Mouse (Mus musculus) midbrain, embryonic 10.5 days (tissue): Measurements from ENCODE around the gene Cfap45. TPM values are rescaled to one million over a fixed set of nuclear protein-coding genes. Genes with fewer than 3 reads are reported as not detected.
A peak's percentile ranks its signal among the peaks of the same experiment; 100 is the strongest.

Source experiments
- DNase-seq: peaks from one replicate; pipeline ENCODE4 v3.0.0-alpha.2; 2017; ENCODE audit warnings: low spot score
- H3K27ac ChIP-seq: fragments of 300-500 bp; sonication (generic); replicated peaks from 2 replicates; pipeline ENCODE4 v1.5.1; 2016; ENCODE audit warnings: mild to moderate bottlenecking
- H3K27me3 ChIP-seq: fragments of 300-500 bp; sonication (generic); 2 replicates; pipeline ENCODE4 v1.6.1; 2016; ENCODE audit warnings: low read depth, mild to moderate bottlenecking; ENCODE audit not compliant: poor library complexity, severe bottlenecking
- H3K36me3 ChIP-seq: fragments of 300-500 bp; sonication (generic); 2 replicates; pipeline ENCODE4 v1.6.1; 2016; ENCODE audit warnings: mild to moderate bottlenecking, moderate library complexity
- H3K4me1 ChIP-seq: fragments of 300-500 bp; sonication (generic); 2 replicates; pipeline ENCODE4 v1.6.1; 2016
- H3K4me3 ChIP-seq: fragments of 300-500 bp; sonication (generic); 2 replicates; pipeline ENCODE4 v1.5.1; 2016; ENCODE audit warnings: mild to moderate bottlenecking, moderate library complexity
- H3K9me3 ChIP-seq: fragments of 300-500 bp; sonication (generic); replicated peaks from 2 replicates; pipeline ENCODE4 v1.6.1; 2016; ENCODE audit warnings: mild to moderate bottlenecking
- WGBS: fragments of 180-500 bp; shearing (Covaris S2); methylation state at CpG from one replicate; pipeline ENCODE4 v1.1.7; 2016; 5-methylcytosine and 5-hydroxymethylcytosine counted together
- polyA plus RNA-seq: library from polyadenylated mRNA; unstranded; fragments of >200 nt; fragmentation: Nextera tagmentation; extraction: Ambion mirVana; gene quantifications from 2 replicates; pipeline ENCODE4 v1.2.1, GENCODE M21; 2016

The Cfap45 gene
- polyA plus RNA-seq, 1 experiment from 2014 or later: 1.7 TPM

DNA sequence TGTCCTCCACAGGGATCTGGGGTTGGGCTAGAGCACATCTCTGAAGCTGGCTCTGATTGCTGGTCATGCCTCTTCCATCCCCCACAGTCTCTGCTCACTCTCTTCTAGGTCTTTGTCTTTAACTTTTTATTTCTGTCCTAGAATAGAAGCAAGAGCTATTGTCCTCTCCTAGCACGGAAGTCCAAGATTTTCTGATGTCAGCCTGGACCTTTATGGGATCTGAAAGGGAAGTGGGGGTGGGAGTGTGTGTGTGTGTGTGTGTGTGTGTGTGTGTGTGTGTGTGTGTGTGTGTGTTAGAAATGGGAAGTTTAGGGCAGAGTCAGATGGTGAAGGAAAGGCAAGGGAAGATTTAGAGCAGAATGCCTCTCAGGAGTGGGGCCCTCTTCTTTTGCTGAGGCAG lies 32.0 kb downstream of the Cfap45 start:
- H3K4me3 ChIP-seq: no peak overlapping the region
- H3K9me3 ChIP-seq: no peaks in the 10 kb centered on the region
- no peaks in the 10 kb centered on the region for H3K36me3 ChIP-seq
- peaks cover 52% of the 10 kb centered on the region for H3K4me1 ChIP-seq
- no peak for DNase-seq
- H3K27ac ChIP-seq: no peak overlapping the region
- peaks cover 54% of the 10 kb centered on the region for H3K27me3 ChIP-seq
- WGBS: 63% methylated on average over 1 of the region's 1 CpGs

DNA sequence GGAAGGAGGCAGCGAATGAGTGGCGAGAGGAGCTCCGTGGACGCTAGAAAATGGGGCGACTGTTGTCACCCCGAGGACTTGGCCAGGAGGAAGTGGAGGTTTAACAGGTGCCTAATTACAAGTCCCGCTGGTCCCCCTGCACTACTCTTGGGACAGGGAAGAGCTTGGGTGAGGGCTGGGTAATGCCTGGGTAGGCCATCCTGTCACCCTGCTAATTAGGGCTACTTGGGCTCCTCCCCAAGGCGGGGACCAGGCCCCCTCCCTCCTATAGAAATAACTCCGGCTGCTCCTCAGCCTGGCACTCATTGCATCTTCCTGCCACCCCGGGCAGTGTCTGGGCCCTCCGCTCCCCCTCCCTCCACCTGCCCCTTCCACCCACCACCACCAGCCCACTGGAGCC lies 35.0 kb downstream of the Cfap45 start, which contains the start of gene Vsig8:
TSS of gene Vsig8 (plus strand) at position 301 of the 400 bp plus-strand sequence.
- Histone ChIP-seq H3K27ac (no peak within 1 kb of the TSS), H3K36me3 (no peaks in the 10 kb centered on the region), H3K4me1 (peaks cover 28% of the 10 kb centered on the region), H3K4me3 (no peak within 1 kb of the TSS), H3K27me3 (peaks cover 62% of the 10 kb centered on the region), H3K9me3 (no peaks in the 10 kb centered on the region)
- WGBS: 81% methylated on average over 11 of the region's 11 CpGs
- no peak for DNase-seq

DNA sequence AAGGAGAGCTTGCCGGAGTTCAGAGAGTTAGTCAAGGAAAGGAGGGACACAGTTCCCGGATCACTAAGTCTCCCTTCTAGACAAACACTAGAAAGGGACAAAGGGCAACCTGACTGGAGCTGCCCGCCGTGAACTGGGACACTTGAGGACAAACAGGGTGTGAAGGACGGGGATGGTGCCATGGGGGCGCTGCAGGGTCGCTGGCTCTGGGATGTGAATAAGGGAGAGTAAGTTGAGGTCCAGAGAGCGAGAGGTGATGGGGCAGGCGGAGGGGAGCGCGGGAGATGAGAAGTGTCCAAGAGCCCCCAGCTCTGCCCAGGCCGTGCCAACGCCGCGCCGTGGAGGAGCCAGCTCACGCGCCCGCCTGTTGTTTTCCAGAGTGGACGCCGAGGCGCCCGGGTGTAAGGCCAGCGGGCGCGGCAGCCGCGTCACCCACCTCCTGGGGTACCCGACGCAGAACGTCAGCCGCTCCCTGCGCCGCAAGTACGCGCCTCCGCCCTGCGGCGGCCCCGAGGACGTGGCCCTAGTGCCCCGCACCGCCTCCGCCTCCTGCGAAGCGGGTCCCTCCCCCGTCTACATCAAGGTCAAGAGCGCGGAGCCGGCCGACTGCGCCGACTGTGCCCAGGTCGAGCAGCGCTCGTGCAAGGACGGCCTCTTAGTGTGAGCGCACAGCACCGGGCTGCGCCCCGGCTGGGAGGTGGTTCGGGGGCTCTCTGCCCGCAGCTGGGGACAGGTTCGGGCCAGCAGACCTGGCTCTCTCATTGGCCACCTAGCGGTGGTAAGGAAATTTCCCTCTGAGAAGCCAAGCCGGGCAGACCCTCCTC lies 42.3 kb downstream of the Cfap45 start:
- Histone ChIP-seq H3K4me1 (peaks cover 22% of the 10 kb centered on the region), H3K27me3 (peaks cover 72% of the 10 kb centered on the region), H3K9me3 (no peaks in the 10 kb centered on the region), H3K4me3 (peak overlapping the region; percentile 72), H3K27ac (peak overlapping the region; percentile 81), H3K36me3 (no peaks in the 10 kb centered on the region)
- DNase-seq: peak; percentile 84
- under 1% methylated on average over 66 of the region's 66 CpGs for WGBS

DNA sequence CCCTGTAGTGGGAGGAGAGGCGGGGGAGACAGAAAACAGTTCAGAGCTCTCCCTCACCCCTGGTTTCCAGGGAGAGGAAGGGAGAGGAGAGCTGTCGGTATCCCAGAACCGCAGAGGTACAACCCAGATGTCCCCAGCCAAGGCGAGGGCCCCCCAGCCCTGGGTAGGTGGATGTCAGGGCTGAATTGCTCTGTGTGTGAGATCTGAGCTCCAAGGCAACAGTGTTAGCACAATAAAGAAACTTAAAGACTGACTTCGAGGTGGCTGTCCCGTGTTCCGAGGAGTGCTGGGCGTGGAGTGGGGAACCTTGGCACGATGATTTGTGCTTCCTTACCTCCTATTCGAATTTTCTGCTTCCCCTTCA lies 42.8 kb downstream of the Cfap45 start:
- Histone ChIP-seq H3K27me3 (peaks cover 67% of the 10 kb centered on the region), H3K27ac (peak overlapping the region; percentile 81), H3K4me3 (peak overlapping the region; percentile 72), H3K36me3 (no peaks in the 10 kb centered on the region), H3K4me1 (peaks cover 22% of the 10 kb centered on the region), H3K9me3 (no peaks in the 10 kb centered on the region)
- 4% methylated on average over 9 of the region's 10 CpGs for WGBS
- no peak for DNase-seq

DNA sequence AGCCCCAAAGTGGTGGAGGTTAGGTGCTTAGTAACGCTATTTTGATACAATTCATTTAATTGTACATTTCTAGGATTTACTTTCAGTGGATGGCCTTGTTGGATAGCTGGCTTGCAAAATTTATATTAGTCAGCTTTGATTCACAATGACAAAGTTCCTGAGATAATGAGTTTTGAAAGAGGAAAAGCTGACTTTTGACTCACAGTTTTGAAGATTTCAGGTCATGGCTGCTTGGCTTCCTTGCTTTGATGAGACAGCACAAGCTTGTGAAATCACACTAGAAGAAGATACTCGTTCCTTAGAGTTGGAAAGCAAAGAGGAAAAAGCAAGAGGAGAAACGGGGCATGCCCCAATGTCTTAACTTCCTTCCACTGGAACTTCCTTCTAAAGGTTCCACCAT lies 45.5 kb downstream of the Cfap45 start:
- no peaks in the 10 kb centered on the region for H3K36me3 ChIP-seq
- no peak overlapping the region for H3K27ac ChIP-seq
- H3K27me3 ChIP-seq: peaks cover 42% of the 10 kb centered on the region
- 67% methylated on average over 3 of the region's 3 CpGs for WGBS
- no peak overlapping the region for H3K4me3 ChIP-seq
- no peaks in the 10 kb centered on the region for H3K9me3 ChIP-seq
- DNase-seq: no peak
- peaks cover 22% of the 10 kb centered on the region for H3K4me1 ChIP-seq

DNA sequence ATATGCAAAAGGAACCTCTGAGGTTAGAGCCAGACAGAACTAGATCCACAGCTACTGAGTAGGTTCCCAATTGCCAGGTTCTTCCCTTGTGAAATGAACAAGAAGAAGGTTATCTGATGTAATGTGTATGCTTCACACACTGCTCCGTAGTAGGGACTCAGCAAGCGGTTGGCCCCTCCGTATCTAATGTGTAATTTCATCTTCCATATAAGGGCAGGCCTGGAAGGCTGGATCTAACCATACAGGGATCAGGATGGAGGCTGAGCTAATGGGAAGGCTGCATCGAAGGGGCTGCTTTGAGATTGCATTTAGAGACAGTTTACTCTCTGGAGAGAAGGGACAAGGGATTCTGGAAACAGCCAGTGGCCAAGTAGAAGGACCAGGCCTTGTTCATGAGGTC lies 47.2 kb downstream of the Cfap45 start:
- 77% methylated on average over 4 of the region's 4 CpGs for WGBS
- Histone ChIP-seq H3K27me3 (peaks cover 26% of the 10 kb centered on the region), H3K4me1 (peaks cover 10% of the 10 kb centered on the region), H3K9me3 (no peaks in the 10 kb centered on the region), H3K36me3 (no peaks in the 10 kb centered on the region), H3K27ac (no peak overlapping the region), H3K4me3 (no peak overlapping the region)
- no peak for DNase-seq

DNA sequence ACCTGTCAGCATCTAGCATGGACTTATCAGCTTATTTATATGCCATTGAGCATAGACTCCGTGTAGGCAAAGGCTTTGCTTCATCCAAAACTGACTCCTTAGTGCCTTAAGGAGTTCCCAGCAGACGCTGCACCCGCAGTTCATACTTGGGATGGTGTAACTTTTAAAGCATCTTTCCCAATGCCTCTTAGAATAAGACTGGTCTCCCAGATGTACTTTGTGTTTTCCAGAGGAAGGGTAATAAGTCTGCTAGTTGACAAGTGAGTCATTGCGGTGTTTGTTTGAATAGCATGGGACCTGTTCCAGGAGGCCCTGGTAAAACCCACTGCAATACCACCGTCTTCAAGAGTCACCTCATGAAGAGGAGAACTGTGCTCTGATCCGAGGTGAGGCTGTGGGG lies 59.5 kb downstream of the Cfap45 start:
- Histone ChIP-seq H3K4me3 (no peak overlapping the region), H3K36me3 (no peaks in the 10 kb centered on the region), H3K9me3 (no peaks in the 10 kb centered on the region), H3K27me3 (peaks cover 25% of the 10 kb centered on the region), H3K4me1 (0 out of 2 replicates have a peak, but pooled peaks cover 3% of the 10 kb centered on the region), H3K27ac (no peak overlapping the region)
- 77% methylated on average over 6 of the region's 6 CpGs for WGBS
- DNase-seq: no peak

DNA sequence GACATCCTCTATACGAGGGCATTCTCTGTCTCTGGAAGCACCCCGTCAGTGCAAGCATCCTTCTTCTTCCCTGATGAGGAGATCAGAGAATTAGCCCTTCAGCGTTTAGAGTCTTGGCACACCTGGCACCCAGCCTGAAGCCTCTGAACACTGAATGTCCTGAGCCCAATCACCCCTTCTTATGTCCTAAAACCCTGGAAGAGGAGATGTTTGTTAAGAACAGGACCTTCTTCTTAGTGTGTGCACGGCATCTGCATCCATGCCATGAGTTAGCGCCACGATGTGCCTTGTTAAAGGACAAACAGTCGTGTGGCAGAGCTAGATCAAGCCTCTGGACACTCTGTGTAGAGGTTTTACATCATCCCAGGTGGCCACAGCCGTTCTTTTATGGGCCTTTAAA lies 61.8 kb downstream of the Cfap45 start:
- H3K4me3 ChIP-seq: no peak overlapping the region
- H3K9me3 ChIP-seq: no peaks in the 10 kb centered on the region
- H3K27me3 ChIP-seq: peaks cover 37% of the 10 kb centered on the region
- H3K4me1 ChIP-seq: peaks cover 20% of the 10 kb centered on the region
- 88% methylated on average over 8 of the region's 8 CpGs for WGBS
- H3K36me3 ChIP-seq: no peaks in the 10 kb centered on the region
- no peak for DNase-seq
- H3K27ac ChIP-seq: no peak overlapping the region

DNA sequence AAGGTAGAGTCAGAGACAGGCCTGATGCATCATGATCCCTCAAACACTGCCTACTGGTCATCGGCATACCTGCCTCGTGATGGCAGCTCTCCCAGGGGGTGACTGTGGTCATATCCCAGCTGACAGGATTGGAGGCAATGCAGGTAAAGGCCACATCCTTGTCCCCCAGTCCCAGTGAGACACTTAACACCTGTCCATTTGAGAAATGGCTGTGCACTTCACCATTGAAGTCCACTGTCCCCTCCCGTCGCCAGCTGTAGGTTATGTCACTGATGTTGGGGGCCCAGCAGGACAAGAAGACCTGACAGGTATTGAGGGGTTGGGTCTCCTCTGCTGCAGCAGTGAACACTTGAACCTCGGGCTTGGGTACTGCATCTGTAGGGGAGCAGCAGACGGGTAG lies 63.7 kb downstream of the Cfap45 start:
- H3K4me1 ChIP-seq: peaks cover 20% of the 10 kb centered on the region
- H3K4me3 ChIP-seq: no peak overlapping the region
- no peaks in the 10 kb centered on the region for H3K9me3 ChIP-seq
- no peaks in the 10 kb centered on the region for H3K36me3 ChIP-seq
- no peak for DNase-seq
- 81% methylated on average over 6 of the region's 6 CpGs for WGBS
- H3K27ac ChIP-seq: no peak overlapping the region
- H3K27me3 ChIP-seq: peaks cover 43% of the 10 kb centered on the region

DNA sequence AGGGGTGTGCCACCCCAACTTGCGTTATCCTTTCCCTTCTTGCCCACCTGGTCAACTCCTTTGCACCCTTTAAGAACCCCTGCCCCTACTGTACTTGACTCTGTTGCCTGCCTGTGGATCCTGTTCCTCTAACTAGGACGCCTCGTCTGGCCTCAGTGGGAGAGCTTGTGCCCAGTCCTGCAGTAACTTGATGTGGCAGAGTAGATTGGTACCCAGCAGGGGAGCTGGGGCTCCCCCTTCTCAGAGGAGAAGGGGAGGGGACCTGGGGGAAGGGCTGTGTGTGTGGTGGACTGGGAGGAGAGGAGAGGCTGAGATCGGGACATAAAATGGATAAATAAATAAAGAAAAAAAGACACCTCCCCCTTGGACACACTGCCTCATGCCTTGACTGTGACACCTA lies 64.4 kb downstream of the Cfap45 start:
- 54% methylated on average over 4 of the region's 4 CpGs for WGBS
- H3K4me1 ChIP-seq: peaks cover 20% of the 10 kb centered on the region
- no peak for DNase-seq
- H3K36me3 ChIP-seq: no peaks in the 10 kb centered on the region
- peaks cover 43% of the 10 kb centered on the region for H3K27me3 ChIP-seq
- no peak overlapping the region for H3K4me3 ChIP-seq
- H3K9me3 ChIP-seq: no peaks in the 10 kb centered on the region
- H3K27ac ChIP-seq: no peak overlapping the region

DNA sequence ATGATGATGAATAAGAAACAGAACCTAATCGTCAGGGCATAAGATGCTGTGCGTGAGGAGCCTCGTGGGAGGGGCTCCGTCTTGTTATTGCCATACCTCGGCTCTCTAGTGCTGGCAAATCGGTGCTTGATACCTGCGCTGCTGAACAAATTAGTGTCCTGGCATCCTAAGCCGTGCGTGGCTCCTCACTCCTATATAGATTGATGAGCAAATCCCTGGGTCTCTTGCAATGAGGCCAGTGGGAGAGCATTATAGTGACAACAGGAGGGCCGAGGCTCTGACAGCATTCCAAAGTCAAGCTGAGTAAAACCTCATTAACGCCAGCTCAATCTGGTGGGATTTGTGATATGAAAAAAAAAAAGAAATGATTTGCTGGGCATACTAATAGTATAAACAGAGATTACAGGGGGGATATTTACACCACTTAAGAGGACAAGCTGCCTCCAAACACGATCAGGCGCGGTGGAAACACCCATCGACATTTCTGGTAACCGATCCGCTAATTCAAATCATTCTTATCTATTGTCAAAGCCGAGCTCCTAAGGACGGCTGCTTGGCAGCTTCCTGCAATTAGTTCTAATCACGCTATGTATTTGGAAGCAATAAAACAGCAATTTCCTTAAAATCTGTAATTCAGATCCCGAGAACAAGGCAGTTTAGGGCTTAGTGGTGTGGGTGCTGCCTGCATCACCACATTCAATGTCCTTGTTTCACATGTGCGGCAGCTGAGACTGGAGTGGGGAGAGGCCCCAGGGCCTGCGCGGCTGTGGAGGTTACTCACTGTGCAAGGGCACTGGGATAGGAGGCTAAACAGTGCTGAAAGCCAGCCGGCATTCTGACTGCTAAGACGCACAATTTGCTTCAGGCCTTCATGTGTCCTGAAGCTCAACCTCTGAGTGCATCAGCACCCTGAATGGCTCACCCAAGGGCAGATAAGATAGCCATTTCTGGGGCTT lies 65.3 kb downstream of the Cfap45 start:
- 0 out of 2 replicates have a peak overlapping the region, but pooled peaks have one; percentile 12 for H3K4me3 ChIP-seq
- no peak for DNase-seq
- H3K36me3 ChIP-seq: no peaks in the 10 kb centered on the region
- no peaks in the 10 kb centered on the region for H3K9me3 ChIP-seq
- H3K27ac ChIP-seq: no peak overlapping the region
- H3K27me3 ChIP-seq: peaks cover 43% of the 10 kb centered on the region
- peaks cover 20% of the 10 kb centered on the region for H3K4me1 ChIP-seq
- 26% methylated on average over 26 of the region's 26 CpGs for WGBS

DNA sequence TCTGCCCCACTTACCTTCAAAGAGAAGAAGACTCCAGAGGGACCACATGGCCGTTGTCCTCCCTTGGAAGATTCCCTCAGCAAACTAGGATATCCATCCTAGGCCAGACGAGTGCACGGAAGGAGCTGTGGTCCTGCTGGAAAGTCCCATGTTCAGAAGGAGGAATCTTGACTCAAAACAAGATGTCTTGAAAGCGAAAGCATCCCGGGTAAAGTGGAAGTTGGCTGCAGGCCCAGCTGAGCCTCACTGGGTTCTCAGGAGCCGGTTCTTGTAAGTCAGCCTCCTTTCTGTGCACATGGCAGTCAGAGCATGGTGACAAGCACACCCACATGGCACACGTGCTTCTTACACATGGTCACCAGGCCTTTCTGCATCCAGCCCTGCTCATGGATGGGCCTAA lies 69.8 kb downstream of the Cfap45 start, which contains the start of gene Slamf8:
TSS of gene Slamf8 (minus strand) at position 184 of the 400 bp plus-strand sequence.
- H3K4me1 ChIP-seq: peaks cover 16% of the 10 kb centered on the region
- peaks cover 21% of the 10 kb centered on the region for H3K27me3 ChIP-seq
- 86% methylated on average over 7 of the region's 7 CpGs for WGBS
- H3K9me3 ChIP-seq: no peaks in the 10 kb centered on the region
- no peak within 1 kb of the TSS for H3K4me3 ChIP-seq
- no peak within 1 kb of the TSS for H3K27ac ChIP-seq
- DNase-seq: no peak
- H3K36me3 ChIP-seq: no peaks in the 10 kb centered on the region
